Mouse (Mus musculus) thymus, adult 2 months (tissue): ENCODE results near the gene Kctd15.

Experiments used
- CTCF ChIP-seq: fragments of 200-500 bp; IDR thresholded peaks from 2 replicates; pipeline ENCODE4 v1.5.1; 2012; ENCODE audit warnings: mild to moderate bottlenecking, control low read depth, low read length, moderate library complexity, borderline replicate concordance; ENCODE audit not compliant: control insufficient read depth, poor library complexity, insufficient read depth; ENCODE audit errors: extremely low read depth
- POLR2A ChIP-seq: fragments of 200-500 bp; IDR thresholded peaks from 2 replicates; pipeline ENCODE4 v1.6.1; 2012; ENCODE audit warnings: mild to moderate bottlenecking, low read length, control low read depth, moderate library complexity; ENCODE audit not compliant: control insufficient read depth, poor library complexity, insufficient read depth; ENCODE audit errors: extremely low read depth

DNA sequence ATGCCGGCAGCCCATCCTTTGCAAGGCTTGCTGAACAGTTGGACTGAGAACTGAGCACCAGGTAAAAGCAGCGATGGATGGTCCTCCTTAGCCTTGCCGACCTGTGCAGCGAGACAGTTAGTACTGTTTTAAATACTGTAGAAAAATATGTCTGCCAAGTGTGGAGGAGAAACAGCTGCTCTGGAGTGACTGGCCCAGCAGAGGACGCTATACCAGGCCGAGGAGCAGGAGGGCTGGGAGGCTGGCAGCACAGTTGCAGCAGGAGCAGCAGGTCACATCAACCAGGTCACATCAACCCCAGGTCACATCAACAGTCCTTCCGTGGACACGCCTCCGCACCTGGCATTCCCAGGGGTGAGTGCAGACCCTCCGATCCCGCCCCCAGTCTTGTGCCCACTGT is 16.7 kb downstream of the Kctd15 start:
- TF ChIP-seq CTCF (no peak), POLR2A (no peak)
